Mouse (Mus musculus) midbrain, embryonic 14.5 days (tissue): Measurements from ENCODE around the gene Egfl7. TPM values are rescaled to one million over a fixed set of nuclear protein-coding genes. Genes with fewer than 3 reads are reported as not detected.

ENCODE experiments used
- ATAC-seq: fragments of 200-750 bp; cut with Nextera tagmentation; 2 replicates; pipeline ENCODE4 v1.8.0; 2017; ENCODE audit warnings: moderate number of reproducible peaks, moderate library complexity; ENCODE audit not compliant: low FRiP score, low TSS enrichment
- DNase-seq: peaks from one replicate; pipeline ENCODE4 v3.0.0-alpha.2; 2015
- H3K27ac ChIP-seq: fragments of 300-500 bp; sonication (generic); replicated peaks from 2 replicates; pipeline ENCODE4 v1.5.1; 2014; ENCODE audit warnings: mild to moderate bottlenecking, low read depth, low read length, moderate library complexity
- H3K27me3 ChIP-seq: fragments of 300-500 bp; sonication (generic); 2 replicates; pipeline ENCODE4 v1.6.1; 2014; ENCODE audit warnings: low read length, control low read depth, mixed read lengths; ENCODE audit not compliant: control insufficient read depth, insufficient read depth
- H3K36me3 ChIP-seq: fragments of 300-500 bp; sonication (generic); 2 replicates; pipeline ENCODE4 v1.6.1; 2014; ENCODE audit warnings: low read length, control low read depth; ENCODE audit not compliant: control insufficient read depth, insufficient read depth
- H3K4me1 ChIP-seq: fragments of 300-500 bp; sonication (generic); 2 replicates; pipeline ENCODE4 v1.6.1; 2014; ENCODE audit warnings: mild to moderate bottlenecking, antibody characterized with exemption, low read length, control low read depth; ENCODE audit not compliant: control insufficient read depth, insufficient read depth
- H3K4me2 ChIP-seq: fragments of 300-500 bp; sonication (generic); 2 replicates; pipeline ENCODE4 v1.6.1; 2014; ENCODE audit warnings: mild to moderate bottlenecking, low read length, moderate library complexity
- H3K4me3 ChIP-seq: fragments of 300-500 bp; sonication (generic); replicated peaks from 2 replicates; pipeline ENCODE4 v1.5.1; 2014; ENCODE audit warnings: low read depth, low read length
- H3K9ac ChIP-seq: fragments of 300-500 bp; sonication (generic); replicated peaks from 2 replicates; pipeline ENCODE4 v1.6.1; 2014; ENCODE audit warnings: mild to moderate bottlenecking, low read length, moderate library complexity
- H3K9me3 ChIP-seq: fragments of 300-500 bp; sonication (generic); 2 replicates; pipeline ENCODE4 v1.6.1; 2016; ENCODE audit warnings: low read length, control low read depth, mixed read lengths; ENCODE audit not compliant: control insufficient read depth
- WGBS: fragments of 180-500 bp; shearing (Covaris S2); extraction: QIAGEN DNeasy Blood & Tissue Kit; methylation state at CpG from one replicate; pipeline ENCODE4 v1.1.7; 2014; 5-methylcytosine and 5-hydroxymethylcytosine counted together
- polyA plus RNA-seq: library from polyadenylated mRNA; unstranded; fragments of >200 nt; fragmentation: Nextera tagmentation; extraction: Ambion mirVana; gene quantifications from 2 replicates; pipeline ENCODE4 v1.2.1, GENCODE M21; 2014

Egfl7 gene
- polyA plus RNA-seq, 1 experiment from 2014 or later: 51.1 TPM

- ATAC-seq: no peak
- Histone ChIP-seq H3K4me3 (no peak overlapping the region), H3K4me2 (no peak overlapping the region), H3K36me3 (no peaks in the 10 kb centered on the region), H3K27ac (no peak overlapping the region), H3K9me3 (no peaks in the 10 kb centered on the region), H3K27me3 (no peaks in the 10 kb centered on the region), H3K4me1 (peaks cover 8% of the 10 kb centered on the region; the same call in 1 of the 2 replicates), H3K9ac (no peak overlapping the region)
- DNase-seq: no peak
- 97% methylated on average over 7 of the region's 7 CpGs for WGBS
Observed at GRCm38 (mm10) chr2:26590962-26591361, 11.1 kb downstream of the Egfl7 start.

DNA sequence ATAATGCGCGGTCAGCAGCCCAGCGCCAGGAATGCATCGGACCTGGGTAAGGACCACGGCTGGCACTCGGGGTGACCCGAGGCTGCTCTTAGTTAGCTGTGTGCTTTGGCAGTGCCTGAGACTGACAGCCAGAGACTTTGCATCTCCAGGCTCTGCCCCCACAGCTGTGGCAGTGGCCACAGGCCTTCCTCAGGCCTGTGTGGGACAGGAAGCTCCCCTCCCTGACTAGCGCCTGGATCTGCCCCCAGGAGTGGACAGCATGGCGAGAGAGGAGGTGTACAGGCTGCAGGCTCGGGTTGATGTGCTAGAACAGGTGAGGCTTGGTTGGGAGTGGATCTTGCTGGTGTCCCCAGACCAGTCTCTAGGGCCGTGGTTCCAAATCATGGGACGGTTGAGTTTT, 11.6 kb downstream of the Egfl7 start:
- Histone ChIP-seq H3K4me3 (no peak overlapping the region), H3K9ac (no peak overlapping the region), H3K9me3 (no peaks in the 10 kb centered on the region), H3K4me2 (no peak overlapping the region), H3K27ac (no peak overlapping the region), H3K4me1 (peaks cover 6% of the 10 kb centered on the region; the same call in 1 of the 2 replicates), H3K27me3 (no peaks in the 10 kb centered on the region), H3K36me3 (no peaks in the 10 kb centered on the region)
- DNase-seq: no peak
- ATAC-seq: no peak
- 89% methylated on average over 12 of the region's 12 CpGs for WGBS

GRCm38 (mm10) chr2:26593211-26594021, 13.6 kb downstream of the Egfl7 start:
- DNase-seq (no peak), ATAC-seq (no peak)
- Histone ChIP-seq H3K4me2 (no peak overlapping the region), H3K27me3 (no peaks in the 10 kb centered on the region), H3K27ac (no peak overlapping the region), H3K36me3 (no peaks in the 10 kb centered on the region), H3K4me3 (no peak overlapping the region), H3K9me3 (no peaks in the 10 kb centered on the region), H3K9ac (no peak overlapping the region), H3K4me1 (no peaks in the 10 kb centered on the region)
- 80% methylated on average over 9 of the region's 9 CpGs for WGBS

GRCm38 (mm10) chr2:26594022-26594346, 14.2 kb downstream of the Egfl7 start:
- H3K4me2 ChIP-seq: no peak overlapping the region
- H3K9me3 ChIP-seq: no peaks in the 10 kb centered on the region
- no peaks in the 10 kb centered on the region for H3K27me3 ChIP-seq
- no peaks in the 10 kb centered on the region for H3K36me3 ChIP-seq
- DNase-seq (peak; percentile 39), ATAC-seq (no peak)
- no peak overlapping the region for H3K4me3 ChIP-seq
- H3K4me1 ChIP-seq: no peaks in the 10 kb centered on the region
- H3K9ac ChIP-seq: no peak overlapping the region
- WGBS: 72% methylated on average over 9 of the region's 9 CpGs
- H3K27ac ChIP-seq: no peak overlapping the region

GRCm38 (mm10) chr2:26594461-26594933, 14.7 kb downstream of the Egfl7 start:
- Histone ChIP-seq H3K4me2 (no peak overlapping the region), H3K36me3 (no peaks in the 10 kb centered on the region), H3K27me3 (no peaks in the 10 kb centered on the region), H3K4me3 (no peak overlapping the region), H3K27ac (no peak overlapping the region), H3K9ac (no peak overlapping the region), H3K9me3 (no peaks in the 10 kb centered on the region), H3K4me1 (no peaks in the 10 kb centered on the region)
- WGBS: 93% methylated on average over 7 of the region's 7 CpGs
- ATAC-seq: no peak
- DNase-seq: no peak

DNA sequence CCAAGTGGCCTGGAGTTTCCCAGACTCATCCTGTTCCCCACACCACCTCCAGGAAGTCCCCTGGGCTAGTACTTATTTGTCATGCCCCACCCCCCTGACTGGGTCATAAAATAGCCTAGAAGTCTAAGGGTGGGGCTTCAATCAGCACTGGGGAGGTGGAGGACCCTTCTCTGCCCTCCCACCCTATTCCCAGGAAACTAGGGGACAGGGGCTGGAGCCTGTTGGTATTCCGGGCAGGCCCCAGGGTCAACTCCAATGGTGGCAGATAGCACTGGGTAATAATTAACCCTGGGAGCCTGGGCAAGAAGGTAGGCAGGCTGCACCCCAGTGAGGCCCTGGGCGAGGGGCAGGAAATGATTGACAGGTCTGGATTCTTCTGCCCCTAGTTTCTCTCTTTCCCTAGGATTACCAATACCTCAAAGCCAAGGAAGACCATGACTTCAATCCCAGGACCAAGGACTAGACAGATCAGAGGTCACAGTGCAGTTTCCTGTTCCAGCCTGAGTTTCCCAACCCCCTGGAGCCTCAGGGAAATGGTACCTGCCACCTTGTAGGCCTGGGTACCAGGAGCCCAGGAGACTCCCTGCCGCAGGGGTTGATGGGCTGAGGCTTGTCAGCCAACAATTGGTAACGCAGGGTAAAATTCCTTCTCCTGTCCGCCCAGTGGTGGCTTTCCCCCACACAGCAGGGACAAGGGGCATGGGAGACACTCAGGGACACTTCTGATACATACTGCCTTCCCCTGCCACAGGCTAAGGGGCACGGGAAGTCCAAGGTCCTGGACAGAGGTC, 15.3 kb downstream of the Egfl7 start:
- no peaks in the 10 kb centered on the region for H3K9me3 ChIP-seq
- WGBS: 80% methylated on average over 6 of the region's 6 CpGs
- DNase-seq (no peak), ATAC-seq (no peak)
- no peak overlapping the region for H3K4me3 ChIP-seq
- no peaks in the 10 kb centered on the region for H3K27me3 ChIP-seq
- H3K4me2 ChIP-seq: no peak overlapping the region
- no peak overlapping the region for H3K27ac ChIP-seq
- no peak overlapping the region for H3K9ac ChIP-seq
- no peaks in the 10 kb centered on the region for H3K36me3 ChIP-seq
- no peaks in the 10 kb centered on the region for H3K4me1 ChIP-seq

DNA sequence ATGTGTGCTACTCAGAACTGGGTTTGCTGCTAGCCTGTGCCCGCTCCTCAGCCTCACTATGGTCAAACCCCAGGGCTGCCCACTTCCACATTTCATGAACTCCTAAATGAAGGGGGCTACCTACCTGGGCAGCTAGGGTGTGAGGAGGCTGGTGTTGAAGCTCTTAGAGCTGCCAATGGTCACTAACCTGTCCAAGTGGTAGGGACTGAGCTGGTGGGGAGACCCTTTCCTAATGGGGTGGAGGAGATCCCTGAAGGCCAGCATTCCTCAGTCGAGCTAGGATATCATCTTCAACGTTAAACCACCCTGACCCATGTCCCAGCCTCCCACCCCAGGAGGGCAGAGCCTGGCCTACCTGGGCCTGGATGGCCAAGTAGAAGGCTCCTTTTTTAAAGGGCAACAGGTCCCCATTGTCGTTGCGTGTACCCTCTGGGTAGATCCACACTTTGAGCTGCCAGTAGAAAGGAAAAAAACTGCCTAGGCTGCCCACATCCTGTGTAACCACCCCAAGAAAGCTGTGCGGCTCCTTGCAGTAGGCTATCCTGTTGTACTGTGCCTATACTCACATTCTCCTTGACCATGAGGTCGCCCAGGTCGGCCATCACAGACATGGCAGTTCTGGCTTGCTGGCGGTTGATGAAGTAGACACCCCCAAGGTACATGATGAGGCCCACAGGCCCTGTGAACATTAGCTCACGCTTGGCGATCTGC, 16.1 kb downstream of the Egfl7 start:
- Histone ChIP-seq H3K27ac (no peak overlapping the region), H3K4me2 (no peak overlapping the region), H3K27me3 (no peaks in the 10 kb centered on the region), H3K9me3 (no peaks in the 10 kb centered on the region), H3K9ac (no peak overlapping the region), H3K36me3 (no peaks in the 10 kb centered on the region), H3K4me3 (no peak overlapping the region), H3K4me1 (no peaks in the 10 kb centered on the region)
- no peak for DNase-seq
- no peak for ATAC-seq
- 85% methylated on average over 11 of the region's 11 CpGs for WGBS

GRCm38 (mm10) chr2:26596898-26597297, 17.1 kb downstream of the Egfl7 start:
- Histone ChIP-seq H3K4me2 (no peak overlapping the region), H3K27me3 (no peaks in the 10 kb centered on the region), H3K9ac (no peak overlapping the region), H3K4me3 (no peak overlapping the region), H3K36me3 (no peaks in the 10 kb centered on the region), H3K4me1 (no peaks in the 10 kb centered on the region), H3K9me3 (no peaks in the 10 kb centered on the region), H3K27ac (no peak overlapping the region)
- DNase-seq (no peak), ATAC-seq (no peak)
- WGBS: 94% methylated on average over 3 of the region's 3 CpGs
